Mouse (Mus musculus): ENCODE results near the gene Lamp5. TPM values are rescaled to one million over a fixed set of nuclear protein-coding genes. Genes with fewer than 3 reads are reported as not detected.

Lamp5 gene
- polyA plus RNA-seq (2017; shearing (Covaris generic)) = not detected

DNA sequence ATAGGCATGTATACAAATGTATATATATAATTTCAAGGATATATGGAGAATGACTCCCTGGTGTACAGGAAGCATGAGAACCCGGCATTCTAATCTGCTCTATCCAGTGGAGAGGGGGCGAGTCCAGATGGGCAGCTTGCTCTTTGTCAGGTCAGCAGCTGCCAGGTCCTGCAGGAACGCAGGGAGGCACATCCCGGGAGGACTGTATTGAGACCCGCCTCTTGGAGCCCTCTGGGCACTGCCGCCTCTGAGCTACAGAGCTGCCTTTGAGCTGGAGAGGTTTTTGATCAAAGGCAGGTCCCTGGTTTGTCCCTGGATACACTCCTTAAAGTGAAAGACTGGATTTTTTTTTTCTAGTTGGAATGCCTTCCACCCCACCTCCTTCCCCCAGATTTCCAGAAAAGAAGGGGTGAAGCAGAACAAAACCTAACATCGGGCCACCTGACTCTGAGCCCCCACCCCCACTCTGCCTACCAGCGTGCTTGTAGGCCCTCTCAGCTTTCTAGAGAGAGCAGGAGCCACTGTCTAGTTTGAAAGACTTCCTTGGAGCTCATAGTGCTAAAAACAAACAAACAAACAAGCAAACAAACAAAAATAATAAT is at the start of gene Lamp5:
TSS of gene Lamp5 (plus strand) at position 552 of the 602 bp plus-strand sequence.

Measured in CD4-positive, CD25-positive, alpha-beta regulatory T cell (primary cell).